ENCODE assay signal across 19 mouse cellular contexts in the genomic region with DNA sequence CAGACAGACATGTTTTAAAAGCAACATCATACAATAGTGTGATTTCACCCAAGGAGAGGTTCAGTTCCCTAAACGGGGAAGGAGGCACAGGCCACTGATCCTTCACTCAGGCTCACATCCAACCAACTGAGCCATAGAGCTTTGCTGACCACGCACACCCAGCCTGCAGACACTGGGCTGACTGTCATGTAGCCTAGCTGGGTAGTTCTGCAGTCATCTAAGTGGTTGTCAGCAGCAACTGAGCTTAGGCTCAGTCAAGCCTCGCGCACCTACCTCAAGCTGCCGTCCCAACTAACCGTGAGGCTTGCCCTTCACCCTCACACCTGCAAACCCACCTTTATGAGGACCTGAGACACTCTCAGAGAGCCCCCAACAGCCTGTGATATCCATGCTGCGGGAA. TPM values are rescaled to one million over a fixed set of nuclear protein-coding genes. Genes with fewer than 3 reads are reported as not detected.
DNase-seq lines count a peak whose midpoint lies in the region; ATAC-seq and TF ChIP-seq lines count a peak whose summit lies in the region.
"Had no signal": no experiment of that assay in that cellular context is flagged by ENCODE, and none has a peak within 500 bp of the region (broad histone marks: within the 10 kb centered on the region; RNA-seq: fewer than 3 reads in every experiment).

No protein-coding gene starts in this region.

- TF ChIP-seq CTCF in intestine, postnatal 0 days (IDR thresholded peaks at IDR 0.05; ENCODE audit: low read depth), result no peak

- no peaks in the 10 kb centered on the region for H3K27me3 ChIP-seq in intestine, embryonic 14.5 days (replicated peaks; ENCODE audit: control insufficient read depth, insufficient read depth, low read length)
- no peaks in the 10 kb centered on the region for H3K27me3 ChIP-seq in intestine, postnatal 0 days (replicated peaks; ENCODE audit: control insufficient read depth, insufficient read depth, low read length)
- H3K27me3 ChIP-seq in limb, embryonic 14.5 days (ENCODE audit: control insufficient read depth, insufficient read depth, low read length), result no peaks in the 10 kb centered on the region
- H3K27me3 ChIP-seq: heart, embryonic 13.5 days; neural tube, embryonic 12.5 days had no signal

- no peak overlapping the region for H3K9ac ChIP-seq in intestine, embryonic 14.5 days (ENCODE audit: low read length)
- H3K9ac ChIP-seq in intestine, postnatal 0 days (ENCODE audit: low read depth, low read length), result no peak overlapping the region
- H3K9ac ChIP-seq in limb, embryonic 14.5 days (ENCODE audit: low read depth, low read length, severe bottlenecking), result no peak overlapping the region
- H3K9ac ChIP-seq: heart, embryonic 13.5 days; neural tube, embryonic 12.5 days had no signal

- DNase-seq in intestine, embryonic 14.5 days (ENCODE audit: low spot score), result peak; percentile 38
- DNase-seq in testis, postnatal 10 days (ENCODE audit: low spot score), result peak; percentile 25
- no peak for DNase-seq in testis, postnatal 14 days (ENCODE audit: low spot score)
- DNase-seq in limb, embryonic 14.5 days (ENCODE audit: low spot score), result no peak
- no peak for DNase-seq in left cerebral cortex, adult 11 months (ENCODE audit: low spot score)
- DNase-seq: cerebellum, adult 11 months; cerebellum, postnatal 36 days; gastrocnemius, postnatal 36 days; kidney, adult 8-10 months; kidney, postnatal 36 days; spleen, adult 18-20 months had no signal

- no peak for TF ChIP-seq POLR2A in limb, embryonic 14.5 days (IDR thresholded peaks at IDR 0.05; ENCODE audit: borderline replicate concordance, extremely low read depth, insufficient read depth, insufficient read length)

- no peak overlapping the region for H3K4me2 ChIP-seq in intestine, embryonic 14.5 days (ENCODE audit: low read length)
- H3K4me2 ChIP-seq in intestine, postnatal 0 days (replicated peaks; ENCODE audit: low read depth), result no peak overlapping the region
- H3K4me2 ChIP-seq in limb, embryonic 14.5 days (replicated peaks; ENCODE audit: low read depth, low read length, severe bottlenecking), result no peak overlapping the region
- H3K4me2 ChIP-seq: heart, embryonic 13.5 days; neural tube, embryonic 12.5 days had no signal

- no peak for ATAC-seq in intestine, embryonic 14.5 days (replicated peaks; ENCODE audit: low FRiP score, low TSS enrichment, low read depth)
- no peak for ATAC-seq in intestine, postnatal 0 days
- no peak; the same call in 1 of the 2 replicates for ATAC-seq in limb, embryonic 14.5 days (ENCODE audit: low FRiP score, low read depth)
- ATAC-seq in activated CD4-positive, CD25-positive, alpha-beta regulatory T cell, adult 4 months, result no peak
- ATAC-seq: hindbrain, postnatal 0 days had no signal

- peaks cover 15% of the 10 kb centered on the region; the same call in 1 of the 2 replicates for H3K4me1 ChIP-seq in intestine, embryonic 14.5 days (replicated peaks; ENCODE audit: control insufficient read depth, insufficient read depth, low read length)
- 0 out of 2 replicates have a peak, but pooled peaks cover 3% of the 10 kb centered on the region for H3K4me1 ChIP-seq in intestine, postnatal 0 days (replicated peaks; ENCODE audit: control insufficient read depth, insufficient read depth, low read length)
- H3K4me1 ChIP-seq in limb, embryonic 14.5 days (ENCODE audit: control insufficient read depth, insufficient read depth, low read length), result peaks cover 14% of the 10 kb centered on the region

- H3K36me3 ChIP-seq in intestine, embryonic 14.5 days (ENCODE audit: control insufficient read depth, insufficient read depth, low read length), result peaks cover 4% of the 10 kb centered on the region; the same call in 1 of the 2 replicates
- peaks cover 10% of the 10 kb centered on the region; the same call in 1 of the 2 replicates for H3K36me3 ChIP-seq in intestine, postnatal 0 days (ENCODE audit: control insufficient read depth, insufficient read depth)
- 0 out of 2 replicates have a peak, but pooled peaks cover 12% of the 10 kb centered on the region for H3K36me3 ChIP-seq in limb, embryonic 14.5 days (ENCODE audit: control insufficient read depth, insufficient read depth, low read length)

- no peak overlapping the region for H3K4me3 ChIP-seq in intestine, embryonic 14.5 days (ENCODE audit: low read depth, low read length)
- H3K4me3 ChIP-seq in intestine, postnatal 0 days (ENCODE audit: low read depth, low read length), result no peak overlapping the region
- no peak overlapping the region for H3K4me3 ChIP-seq in limb, embryonic 14.5 days (replicated peaks; ENCODE audit: low read length)
- H3K4me3 ChIP-seq: heart, embryonic 13.5 days; neural tube, embryonic 12.5 days had no signal

- H3K27ac ChIP-seq in intestine, embryonic 14.5 days (ENCODE audit: low read depth), result no peak overlapping the region
- H3K27ac ChIP-seq in intestine, postnatal 0 days (ENCODE audit: low read depth, low read length), result no peak overlapping the region
- H3K27ac ChIP-seq in limb, embryonic 14.5 days (replicated peaks; ENCODE audit: low read depth, low read length), result 0 out of 2 replicates have a peak overlapping the region, but pooled peaks have one; percentile 19
- H3K27ac ChIP-seq: heart, embryonic 13.5 days; hindbrain, postnatal 0 days; neural tube, embryonic 12.5 days had no signal

- WGBS in intestine, embryonic 14.5 days, result 88% methylated on average over 7 of the region's 7 CpGs
- WGBS in intestine, postnatal 0 days, result 90% methylated on average over 7 of the region's 7 CpGs
- WGBS in limb, embryonic 14.5 days, result 90% methylated on average over 7 of the region's 7 CpGs

- no peaks in the 10 kb centered on the region for H3K9me3 ChIP-seq in intestine, embryonic 14.5 days (ENCODE audit: control insufficient read depth, low read length)
- no peaks in the 10 kb centered on the region for H3K9me3 ChIP-seq in intestine, postnatal 0 days (ENCODE audit: control insufficient read depth)
- H3K9me3 ChIP-seq in limb, embryonic 14.5 days (ENCODE audit: control insufficient read depth, low read length), result no peaks in the 10 kb centered on the region
- H3K9me3 ChIP-seq: heart, embryonic 13.5 days; neural tube, embryonic 12.5 days had no signal

RNA-seq across cellular contexts. Expression of gene Cyren, which starts 5.9 kb away (rescaled TPM):
- 9.4 and 9.7 TPM in 2 replicates for polyA plus RNA-seq in intestine, embryonic 14.5 days (2014; fragmentation: Nextera tagmentation; extraction: Ambion mirVana)
- polyA plus RNA-seq in intestine, postnatal 0 days (2015; fragmentation: Nextera tagmentation; extraction: Ambion mirVana), result 6.2 and 6.8 TPM in 2 replicates
- polyA plus RNA-seq in limb, embryonic 14.5 days (2012; rRNA removed), result 22.6 and 24.2 TPM in 2 replicates
- polyA plus RNA-seq in limb, embryonic 14.5 days (2014; fragmentation: Nextera tagmentation; extraction: Ambion mirVana), result 11.3 and 12.4 TPM in 2 replicates
- polyA plus RNA-seq in activated CD4-positive, CD25-positive, alpha-beta regulatory T cell, adult 4 months (2017; shearing (Covaris generic)), result 1 to 10 TPM; 4.9 to 6.0 TPM

RNA-seq across cellular contexts. Expression of gene Tmem140, which starts 9.0 kb away (rescaled TPM):
- 1.2 TPM in 2 replicates for polyA plus RNA-seq in intestine, embryonic 14.5 days (2014; fragmentation: Nextera tagmentation; extraction: Ambion mirVana)
- 12.9 and 25.0 TPM in 2 replicates for polyA plus RNA-seq in intestine, postnatal 0 days (2015; fragmentation: Nextera tagmentation; extraction: Ambion mirVana)
- 1.2 and 1.8 TPM in 2 replicates for polyA plus RNA-seq in limb, embryonic 14.5 days (2012; rRNA removed)
- polyA plus RNA-seq in limb, embryonic 14.5 days (2014; fragmentation: Nextera tagmentation; extraction: Ambion mirVana), result 1.2 and 2.5 TPM in 2 replicates
- 10 to 100 TPM; 16.8 to 22.6 TPM for polyA plus RNA-seq in activated CD4-positive, CD25-positive, alpha-beta regulatory T cell, adult 4 months (2017; shearing (Covaris generic))

RNA-seq across cellular contexts. Expression of gene Wdr91, which starts 38.7 kb away (rescaled TPM):
- polyA plus RNA-seq in intestine, embryonic 14.5 days (2014; fragmentation: Nextera tagmentation; extraction: Ambion mirVana), result 8.2 and 9.2 TPM in 2 replicates
- polyA plus RNA-seq in intestine, postnatal 0 days (2015; fragmentation: Nextera tagmentation; extraction: Ambion mirVana), result 5.7 and 6.9 TPM in 2 replicates
- polyA plus RNA-seq in limb, embryonic 14.5 days (2012; rRNA removed), result 22.2 TPM in 2 replicates
- 9.6 and 11.3 TPM in 2 replicates for polyA plus RNA-seq in limb, embryonic 14.5 days (2014; fragmentation: Nextera tagmentation; extraction: Ambion mirVana)
- polyA plus RNA-seq in activated CD4-positive, CD25-positive, alpha-beta regulatory T cell, adult 4 months (2017; shearing (Covaris generic)), result 10 to 100 TPM; 17.8 to 22.1 TPM

RNA-seq across cellular contexts. Expression of gene Stra8, which starts 48.0 kb away (rescaled TPM):
- polyA plus RNA-seq in intestine, embryonic 14.5 days (2014; fragmentation: Nextera tagmentation; extraction: Ambion mirVana), result not detected in 2 replicates
- polyA plus RNA-seq in intestine, postnatal 0 days (2015; fragmentation: Nextera tagmentation; extraction: Ambion mirVana), result not detected in 2 replicates
- 0.05 TPM in 1 of 2 replicates, not detected in the other for polyA plus RNA-seq in limb, embryonic 14.5 days (2012; rRNA removed)
- not detected in 2 replicates for polyA plus RNA-seq in limb, embryonic 14.5 days (2014; fragmentation: Nextera tagmentation; extraction: Ambion mirVana)
- polyA plus RNA-seq in activated CD4-positive, CD25-positive, alpha-beta regulatory T cell, adult 4 months (2017; shearing (Covaris generic)), result under 1 TPM in 1 of 2 experiments, not detected in 1; 0.28 TPM
- polyA plus RNA-seq: heart, embryonic 13.5 days; hindbrain, postnatal 0 days; liver, embryonic 16.5 days; midbrain, postnatal 0 days; neural tube, embryonic 12.5 days; stomach, embryonic 14.5 days had no signal

Comparison
In these comparisons a context has a peak if more than half of its experiments do, and no peak if none do; other contexts are left out.
1. DNase-seq: peak in intestine, embryonic 14.5 days (single experiment) and testis, postnatal 10 days (single experiment); none in testis, postnatal 14 days (single experiment), limb, embryonic 14.5 days (single experiment) and left cerebral cortex, adult 11 months (single experiment).